Mouse (Mus musculus) midbrain, postnatal 0 days (tissue): ENCODE data around the gene Flt3l. TPM values are rescaled to one million over a fixed set of nuclear protein-coding genes. Genes with fewer than 3 reads are reported as not detected.
"Not testable (repeated sequence)": the region's sequence is repeated elsewhere in the genome, so short reads cannot be mapped to it uniquely, and the experiment has no call there.

Experiments used
- ATAC-seq: fragments of 200-750 bp; cut with Nextera tagmentation; 2 replicates; pipeline ENCODE4 v1.8.0; 2017; ENCODE audit warnings: moderate number of reproducible peaks, mild to moderate bottlenecking, moderate TSS enrichment, moderate library complexity; ENCODE audit not compliant: low FRiP score
- DNase-seq: peaks from one replicate; pipeline ENCODE4 v3.0.0-alpha.2; 2015; ENCODE audit warnings: low spot score
- H3K27ac ChIP-seq: fragments of 300-500 bp; sonication (generic); 2 replicates; pipeline ENCODE4 v1.5.1; 2014; ENCODE audit warnings: low read depth, mild to moderate bottlenecking, low read length, mixed read lengths
- H3K27me3 ChIP-seq: fragments of 300-500 bp; sonication (generic); 2 replicates; pipeline ENCODE4 v1.6.1; 2014; ENCODE audit warnings: low read length, control low read depth, mixed read lengths; ENCODE audit not compliant: insufficient read depth
- H3K36me3 ChIP-seq: fragments of 300-500 bp; sonication (generic); 2 replicates; pipeline ENCODE4 v1.6.1; 2014; ENCODE audit warnings: low read length, control low read depth, mixed read lengths; ENCODE audit not compliant: insufficient read depth
- H3K4me1 ChIP-seq: fragments of 300-500 bp; sonication (generic); 2 replicates; pipeline ENCODE4 v1.6.1; 2014; ENCODE audit warnings: mild to moderate bottlenecking, control low read depth, antibody characterized with exemption, low read length, mixed read lengths; ENCODE audit not compliant: insufficient read depth
- H3K4me2 ChIP-seq: fragments of 300-500 bp; sonication (generic); 2 replicates; pipeline ENCODE4 v1.6.1; 2014; ENCODE audit warnings: low read depth, mild to moderate bottlenecking, low read length, mixed read lengths; ENCODE audit not compliant: poor library complexity, severe bottlenecking
- H3K4me3 ChIP-seq: fragments of 300-500 bp; sonication (generic); 2 replicates; pipeline ENCODE4 v1.5.1; 2014; ENCODE audit warnings: low read depth, mild to moderate bottlenecking, low read length, moderate library complexity
- H3K9ac ChIP-seq: fragments of 300-500 bp; sonication (generic); replicated peaks from 2 replicates; pipeline ENCODE4 v1.6.1; 2014; ENCODE audit warnings: mild to moderate bottlenecking, low read length, moderate library complexity, mixed read lengths; ENCODE audit not compliant: poor library complexity, severe bottlenecking
- H3K9me3 ChIP-seq: fragments of 300-500 bp; sonication (generic); 2 replicates; pipeline ENCODE4 v1.6.1; 2016; ENCODE audit warnings: low read length, control low read depth
- CTCF ChIP-seq: IDR thresholded peaks from 2 replicates; pipeline ENCODE4 v1.5.1; 2016; ENCODE audit warnings: antibody characterized with exemption, mild to moderate bottlenecking
- WGBS: fragments of 180-500 bp; shearing (Covaris S2); extraction: QIAGEN DNeasy Blood & Tissue Kit; methylation state at CpG from one replicate; pipeline ENCODE4 v1.1.7; 2014; 5-methylcytosine and 5-hydroxymethylcytosine counted together
- polyA plus RNA-seq: library from polyadenylated mRNA; unstranded; fragments of >200 nt; fragmentation: Nextera tagmentation; extraction: Ambion mirVana; gene quantifications from 2 replicates; pipeline ENCODE4 v1.2.1, GENCODE M21; 2015
- total RNA-seq: library from RNA; depleted of rRNA; stranded (reverse); fragments of >200 nt; gene quantifications from 2 replicates; pipeline ENCODE4 v1.2.3, GENCODE M21; 2014

Gene Flt3l
- total and polyA plus RNA-seq, 2 experiments from 2014 or later = 1.7 to 7.8 TPM

- ATAC-seq (no peak), DNase-seq (no peak)
- peaks cover 28% of the 10 kb centered on the region for H3K36me3 ChIP-seq
- no peak overlapping the region for H3K27ac ChIP-seq
- no peak overlapping the region for H3K9ac ChIP-seq
- no peak overlapping the region for H3K4me3 ChIP-seq
- H3K9me3 ChIP-seq = no peaks in the 10 kb centered on the region
- WGBS = 87% methylated on average over 9 of the region's 9 CpGs
- no peak for TF ChIP-seq CTCF
- no peaks in the 10 kb centered on the region for H3K4me1 ChIP-seq
- no peaks in the 10 kb centered on the region for H3K27me3 ChIP-seq
- H3K4me2 ChIP-seq = peak overlapping the region; percentile 69
Observed at GRCm38 (mm10) chr7:45155590-45155989, 19.4 kb upstream of the Flt3l start.

DNA sequence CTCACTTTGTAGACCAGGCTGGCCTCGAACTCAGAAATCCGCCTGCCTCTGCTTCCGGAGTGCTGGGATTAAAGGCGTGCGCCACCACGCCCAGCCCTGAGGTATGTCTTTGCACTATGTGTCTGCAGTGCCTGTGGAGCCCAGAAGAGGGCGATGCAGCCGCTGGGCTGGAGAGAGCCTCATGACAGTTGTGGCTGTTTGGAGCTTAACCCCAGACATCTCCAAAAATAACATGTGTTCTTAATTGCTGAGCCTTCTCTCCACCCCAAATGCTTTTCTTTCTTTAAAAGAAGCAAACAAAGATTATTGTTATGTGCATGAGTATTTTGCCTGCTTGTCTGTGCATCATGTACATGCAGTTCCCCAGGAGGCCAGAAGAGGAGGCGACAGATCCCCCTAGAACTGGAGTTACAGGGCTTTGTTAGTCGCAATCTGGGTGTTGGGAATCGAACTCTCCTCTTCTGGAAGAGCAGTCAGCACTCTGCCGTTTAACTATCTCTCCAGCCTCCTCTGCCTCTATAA lies 18.8 kb upstream of the Flt3l start:
- no peak overlapping the region for H3K9ac ChIP-seq
- H3K36me3 ChIP-seq = peaks cover 23% of the 10 kb centered on the region
- no peaks in the 10 kb centered on the region for H3K9me3 ChIP-seq
- peak overlapping the region; percentile 58 for H3K4me3 ChIP-seq
- peak overlapping the region; percentile 94; the same call in 1 of the 2 replicates for H3K27ac ChIP-seq
- peak; percentile 55; the same call in 1 of the 2 replicates for ATAC-seq
- H3K27me3 ChIP-seq = no peaks in the 10 kb centered on the region
- TF ChIP-seq CTCF = peak; percentile 73
- WGBS = 79% methylated on average over 12 of the region's 12 CpGs
- H3K4me2 ChIP-seq = peak overlapping the region; percentile 69
- H3K4me1 ChIP-seq = no peaks in the 10 kb centered on the region
- peak; percentile 46 for DNase-seq

DNA sequence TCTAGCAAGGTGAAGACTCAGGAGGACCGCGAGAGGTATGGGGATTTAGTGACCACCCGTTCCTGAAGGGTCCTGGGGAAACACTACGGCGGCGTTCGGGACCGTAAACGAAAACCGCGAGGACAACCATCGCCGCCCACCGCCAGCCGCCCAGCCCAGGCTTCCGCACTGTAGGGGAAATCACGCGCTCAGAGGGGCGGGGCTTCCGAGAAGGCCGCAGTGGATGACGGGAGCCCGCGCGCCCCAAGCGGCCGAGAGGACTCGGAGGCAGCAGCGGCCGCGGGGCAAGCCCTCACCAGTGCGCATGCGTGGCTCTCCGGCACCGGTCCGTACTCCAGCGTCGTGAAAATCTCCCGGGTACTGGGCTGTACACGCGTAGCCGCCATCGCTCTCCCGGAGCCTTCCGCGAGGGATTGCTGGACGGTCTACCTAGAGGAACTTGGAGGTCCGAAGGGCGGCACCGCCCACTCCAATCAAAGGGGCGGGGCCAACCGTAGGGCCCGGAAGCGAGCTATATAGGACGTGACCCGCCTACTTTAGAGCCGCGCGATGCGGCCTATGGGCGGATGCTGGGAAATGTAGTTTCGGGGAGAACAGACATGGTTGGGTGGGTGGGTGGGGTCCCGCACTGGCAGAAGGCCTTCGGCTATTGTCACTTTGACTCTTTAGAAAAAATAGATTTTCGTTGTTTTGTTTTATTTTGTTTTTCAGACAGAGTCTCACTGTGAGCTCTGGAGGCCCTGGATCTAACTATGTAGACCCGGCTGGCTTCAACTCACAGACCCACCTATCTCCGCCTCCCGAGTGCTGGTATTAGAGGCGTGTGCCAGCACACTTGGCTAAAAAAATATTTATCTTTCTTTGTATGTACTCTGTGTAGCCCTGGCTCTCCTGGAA lies 18.1 kb upstream of the Flt3l start, which contains the start of the genes Pih1d1 and Aldh16a1:
Gene Pih1d1 (plus strand): TSS at position 208 of the 897 bp plus-strand sequence.
Gene Aldh16a1 (minus strand): TSS at position 489 of the 897 bp plus-strand sequence.
- Histone ChIP-seq H3K27ac (peak within 1 kb of the TSS; percentile 94), H3K9me3 (no peaks in the 10 kb centered on the region), H3K4me1 (no peaks in the 10 kb centered on the region), H3K4me3 (peak within 1 kb of the TSS; percentile 58), H3K4me2 (peak within 1 kb of the TSS; percentile 69), H3K9ac (peak within 1 kb of the TSS; percentile 77), H3K36me3 (peaks cover 16% of the 10 kb centered on the region; the same call in 1 of the 2 replicates), H3K27me3 (no peaks in the 10 kb centered on the region)
- WGBS = 5% methylated on average over 67 of the region's 69 CpGs
- DNase-seq = peak; percentile 97
- peak; percentile 78 for TF ChIP-seq CTCF
- ATAC-seq = peak; percentile 93

GRCm38 (mm10) chr7:45153586-45153985 lies 17.4 kb upstream of the Flt3l start:
- H3K27me3 ChIP-seq = no peaks in the 10 kb centered on the region
- DNase-seq (no peak), ATAC-seq (no peak)
- peak overlapping the region; percentile 94 for H3K27ac ChIP-seq
- WGBS = 2% methylated on average over 5 of the region's 5 CpGs
- H3K9ac ChIP-seq = peak overlapping the region; percentile 77
- H3K4me1 ChIP-seq = no peaks in the 10 kb centered on the region
- H3K9me3 ChIP-seq = no peaks in the 10 kb centered on the region
- H3K4me3 ChIP-seq = peak overlapping the region; percentile 58
- no peak for TF ChIP-seq CTCF
- H3K4me2 ChIP-seq = peak overlapping the region; percentile 69
- H3K36me3 ChIP-seq = peaks cover 12% of the 10 kb centered on the region; the same call in 1 of the 2 replicates

- H3K4me3 ChIP-seq, DNase-seq, H3K4me2 ChIP-seq, ATAC-seq, H3K4me1 ChIP-seq, H3K27me3 ChIP-seq, H3K9ac ChIP-seq, H3K9me3 ChIP-seq, H3K27ac ChIP-seq, H3K36me3 ChIP-seq: not testable (repeated sequence)
- 84% methylated on average over 2 of the region's 2 CpGs for WGBS
Observed at GRCm38 (mm10) chr7:45153052-45153451, 16.8 kb upstream of the Flt3l start.

DNA sequence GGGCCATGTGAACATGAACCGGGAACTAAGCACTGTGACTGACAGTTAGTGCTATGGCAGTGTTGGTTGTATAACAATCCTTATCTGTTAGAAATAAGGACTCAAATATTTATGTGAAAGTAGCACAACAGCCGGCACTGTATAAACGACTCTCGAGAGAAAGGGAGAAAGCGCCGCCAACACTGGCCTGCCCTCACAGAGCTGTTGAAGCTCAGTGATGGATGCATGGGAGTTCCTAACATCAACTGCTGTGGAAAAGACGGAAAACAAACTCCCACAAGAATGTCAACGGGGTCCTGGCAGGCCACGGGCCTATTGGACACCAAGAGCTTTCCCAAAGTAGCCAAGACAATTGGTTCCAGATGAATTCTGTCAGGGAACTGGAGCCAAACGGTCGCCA lies 15.1 kb upstream of the Flt3l start:
- WGBS = 68% methylated on average over 11 of the region's 11 CpGs
- Histone ChIP-seq H3K4me3 (no peak overlapping the region), H3K9ac (no peak overlapping the region), H3K36me3 (0 out of 2 replicates have a peak, but pooled peaks cover 2% of the 10 kb centered on the region), H3K4me1 (no peaks in the 10 kb centered on the region), H3K27ac (no peak overlapping the region), H3K4me2 (no peak overlapping the region), H3K9me3 (no peaks in the 10 kb centered on the region), H3K27me3 (no peaks in the 10 kb centered on the region)
- ATAC-seq (no peak), DNase-seq (no peak)
- no peak for TF ChIP-seq CTCF
